Mouse (Mus musculus) frontal cortex, postnatal 36 days (tissue): ENCODE measurements at regions not wholly inside any gene's neighbourhood (a gene's known extent, or its start where the extent isn't known, plus 50 kb on each side); places are given as distances from the start of the nearest gene placed in this dataset.

Experiments used
- DNase-seq, 2 experiments: peaks; one replicate each; pipeline ENCODE4 v3.0.0; 2022; ENCODE audit warnings: low spot score in 2 of 2

DNA sequence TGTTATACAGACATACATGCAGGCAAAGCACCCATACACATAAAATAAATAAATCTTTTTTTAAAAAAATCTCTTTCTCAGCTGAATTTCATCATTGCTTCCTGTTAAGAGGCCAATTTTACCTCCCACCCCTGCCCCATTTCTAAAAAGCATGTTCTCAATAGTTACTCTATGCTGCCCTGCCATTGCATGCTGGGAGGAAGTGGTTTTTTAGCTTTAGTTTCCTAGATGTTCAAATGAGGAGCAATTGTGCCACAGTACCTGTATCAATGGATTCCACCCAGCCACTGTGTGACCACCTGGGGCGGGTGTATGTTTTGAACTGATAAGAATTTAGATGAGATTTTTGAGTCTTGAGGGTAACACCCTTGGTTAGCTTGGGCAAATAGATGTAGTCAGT lies 53.3 kb upstream of the Prkcq start:
- no peak for DNase-seq

DNA sequence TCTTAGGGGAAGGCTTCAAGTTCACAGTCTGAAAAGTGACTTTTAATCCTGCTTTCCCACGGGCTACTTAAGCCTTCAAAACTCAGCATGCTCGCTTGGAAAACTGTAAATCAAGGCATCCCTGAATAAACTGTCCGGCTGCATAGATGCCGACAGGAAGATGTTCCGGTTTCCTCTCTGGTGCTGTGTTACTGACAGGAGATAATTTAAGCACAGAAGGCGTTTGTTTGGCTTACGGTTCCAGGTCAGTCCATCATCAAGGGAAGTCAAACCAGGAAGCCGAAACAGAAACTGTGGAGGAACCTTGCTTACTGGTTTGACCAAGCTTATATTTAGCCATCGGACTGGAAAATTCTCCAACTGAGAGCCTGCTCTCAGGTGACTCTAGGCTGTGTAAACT lies 52.6 kb upstream of the Prkcq start:
- no peak for DNase-seq
